Mouse (Mus musculus) small intestine, adult 10 weeks (tissue): ENCODE data around the gene Lnpep. TPM values are rescaled to one million over a fixed set of nuclear protein-coding genes. Genes with fewer than 3 reads are reported as not detected.

Source experiments
- polyA plus RNA-seq: library from polyadenylated mRNA; stranded (reverse); fragments of 350-450 nt; fragmentation: Illumina TruSeq; extraction: RNeasy Lipid Tissue Mini Kit (QIAGEN cat#74804); gene quantifications from one replicate; pipeline ENCODE4 v1.2.3, GENCODE M21; 2014; ENCODE audit warnings: low replicate concordance

The Lnpep gene
- polyA plus RNA-seq: 53.7 TPM

DNA sequence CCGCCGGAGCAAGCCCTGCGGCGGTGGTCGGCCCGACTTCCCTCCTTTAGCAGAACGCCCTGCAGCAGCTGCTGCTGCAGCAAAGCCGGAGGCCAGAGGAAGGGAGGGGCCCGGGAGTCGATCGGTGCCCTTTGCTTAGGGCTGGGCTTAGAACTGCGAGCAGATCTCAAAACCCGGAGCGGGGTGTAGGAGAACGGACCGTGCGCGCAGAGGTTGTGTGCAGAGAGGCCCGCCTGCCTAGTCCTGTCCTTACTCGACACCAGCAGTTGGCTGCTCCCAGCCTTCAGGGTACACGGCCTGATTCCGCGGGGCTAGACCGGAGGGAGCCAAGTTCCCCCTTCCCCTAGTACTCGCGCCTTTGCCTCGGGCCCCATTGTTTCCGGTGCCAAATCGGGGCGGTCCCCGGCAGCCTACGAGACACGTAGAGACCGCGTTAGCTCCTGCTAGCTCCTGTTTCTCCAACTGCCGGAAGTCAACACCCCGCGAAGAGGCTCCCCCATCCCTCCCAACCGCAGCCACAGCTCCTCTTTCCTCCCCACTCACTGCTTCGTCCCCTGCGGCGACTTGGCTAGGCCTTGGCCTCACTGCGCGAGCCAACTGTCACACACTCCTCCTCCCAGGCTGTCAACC, at the start of gene Lnpep:
Gene Lnpep, minus strand, starts transcription at position 94 of the 630 bp plus-strand sequence.

Other genes with a start within 250 kb of the Lnpep start
- 1.6 TPM for gene Lix1, start 222.4 kb downstream of the Lnpep start, polyA plus RNA-seq
- gene Vmn2r90, start 78.7 kb upstream of the Lnpep start, polyA plus RNA-seq: not detected
- 5.6 TPM for gene Spaca6, start 202.1 kb upstream of the Lnpep start, polyA plus RNA-seq
- gene Has1, start 230.2 kb upstream of the Lnpep start, polyA plus RNA-seq: not detected